Mouse (Mus musculus): ENCODE data around the gene Emilin1. TPM values are rescaled to one million over a fixed set of nuclear protein-coding genes. Genes with fewer than 3 reads are reported as not detected.

Emilin1 gene
- polyA plus RNA-seq, 1 experiment from 2014 or later, result 30.3 TPM

- ATAC-seq (ENCODE audit: low FRiP score) (peak; percentile 31; the same call in 1 of the 2 replicates), DNase-seq (ENCODE audit: low spot score, missing footprints) (no peak)
- Histone ChIP-seq H3K27me3 (ENCODE audit: control insufficient read depth, insufficient read depth, low read length) (no peaks in the 10 kb centered on the region), H3K36me3 (ENCODE audit: control insufficient read depth, insufficient read depth, low read length) (peaks cover 7% of the 10 kb centered on the region; the same call in 1 of the 2 replicates), H3K27ac (ENCODE audit: low read depth, low read length) (peak overlapping the region; percentile 84), H3K9me3 (ENCODE audit: control insufficient read depth, low read length) (no peaks in the 10 kb centered on the region), H3K4me1 (ENCODE audit: control insufficient read depth, insufficient read depth, low read length) (peaks cover 13% of the 10 kb centered on the region), H3K9ac (ENCODE audit: low read length) (peak overlapping the region; percentile 89), H3K4me3 (ENCODE audit: low read depth, low read length) (peak overlapping the region; percentile 81), H3K4me2 (peak overlapping the region; percentile 84)
- 3% methylated on average over 25 of the region's 42 CpGs for WGBS
Observed at GRCm38 (mm10) chr5:30889088-30889754, 24.0 kb upstream of the Emilin1 start.

DNA sequence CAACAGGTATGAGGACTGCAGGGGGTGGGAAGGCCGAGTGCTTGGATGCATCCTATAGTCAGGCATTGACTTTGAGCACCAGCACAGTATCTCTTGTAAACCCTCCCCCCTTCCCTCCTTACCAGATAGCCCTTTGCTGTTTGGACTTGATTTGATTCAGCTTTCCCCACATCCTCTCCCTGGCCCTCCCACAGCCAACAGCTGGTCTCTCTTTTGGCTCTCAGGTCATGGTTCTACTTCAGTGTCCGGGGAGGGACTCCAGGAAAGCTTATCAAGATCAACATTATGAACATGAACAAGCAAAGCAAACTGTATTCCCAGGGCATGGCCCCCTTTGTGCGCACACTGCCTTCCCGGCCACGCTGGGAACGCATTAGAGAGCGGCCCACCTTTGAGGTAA is 22.8 kb upstream of the Emilin1 start:
- Histone ChIP-seq H3K36me3 (ENCODE audit: control insufficient read depth, insufficient read depth, low read length) (peaks cover 13% of the 10 kb centered on the region; the same call in 1 of the 2 replicates), H3K4me2 (peak overlapping the region; percentile 84; the same call in 1 of the 2 replicates), H3K27ac (ENCODE audit: low read depth, low read length) (no peak overlapping the region), H3K9me3 (ENCODE audit: control insufficient read depth, low read length) (no peaks in the 10 kb centered on the region), H3K4me1 (ENCODE audit: control insufficient read depth, insufficient read depth, low read length) (peaks cover 13% of the 10 kb centered on the region), H3K27me3 (ENCODE audit: control insufficient read depth, insufficient read depth, low read length) (no peaks in the 10 kb centered on the region), H3K4me3 (ENCODE audit: low read depth, low read length) (no peak overlapping the region; the same call in 1 of the 2 replicates), H3K9ac (ENCODE audit: low read length) (no peak overlapping the region; the same call in 1 of the 2 replicates)
- ATAC-seq (ENCODE audit: low FRiP score) (no peak), DNase-seq (ENCODE audit: low spot score, missing footprints) (no peak)
- WGBS, result 84% methylated on average over 7 of the region's 7 CpGs

GRCm38 (mm10) chr5:30901860-30902259 is 11.3 kb upstream of the Emilin1 start:
- Histone ChIP-seq H3K36me3 (ENCODE audit: control insufficient read depth, insufficient read depth, low read length) (peaks cover 7% of the 10 kb centered on the region; the same call in 1 of the 2 replicates), H3K27me3 (ENCODE audit: control insufficient read depth, insufficient read depth, low read length) (no peaks in the 10 kb centered on the region), H3K4me3 (ENCODE audit: low read depth, low read length) (no peak overlapping the region), H3K4me1 (ENCODE audit: control insufficient read depth, insufficient read depth, low read length) (peaks cover 3% of the 10 kb centered on the region), H3K4me2 (no peak overlapping the region), H3K9ac (ENCODE audit: low read length) (no peak overlapping the region), H3K9me3 (ENCODE audit: control insufficient read depth, low read length) (no peaks in the 10 kb centered on the region), H3K27ac (ENCODE audit: low read depth, low read length) (no peak overlapping the region)
- 95% methylated on average over 5 of the region's 5 CpGs for WGBS
- ATAC-seq (ENCODE audit: low FRiP score), result no peak
- DNase-seq (ENCODE audit: low spot score, missing footprints), result no peak

- no peaks in the 10 kb centered on the region for H3K36me3 ChIP-seq (ENCODE audit: control insufficient read depth, insufficient read depth, low read length)
- peak; percentile 100 for DNase-seq (ENCODE audit: low spot score, missing footprints)
- no peaks in the 10 kb centered on the region for H3K27me3 ChIP-seq (ENCODE audit: control insufficient read depth, insufficient read depth, low read length)
- H3K4me1 ChIP-seq (ENCODE audit: control insufficient read depth, insufficient read depth, low read length), result peaks cover 12% of the 10 kb centered on the region
- H3K4me3 ChIP-seq (ENCODE audit: low read depth, low read length), result peak within 1 kb of the TSS; percentile 81
- peak; percentile 96 for ATAC-seq (ENCODE audit: low FRiP score)
- under 1% methylated on average over 55 of the region's 58 CpGs for WGBS
- H3K4me2 ChIP-seq, result peak within 1 kb of the TSS; percentile 97
- H3K27ac ChIP-seq (ENCODE audit: low read depth, low read length), result peak within 1 kb of the TSS; percentile 40; the same call in 1 of the 2 replicates
- peak within 1 kb of the TSS; percentile 82 for H3K9ac ChIP-seq (ENCODE audit: low read length)
- no peaks in the 10 kb centered on the region for H3K9me3 ChIP-seq (ENCODE audit: control insufficient read depth, low read length)
Observed at GRCm38 (mm10) chr5:30907413-30908059, 5.7 kb upstream of the Emilin1 start, which contains the start of gene Ost4. Gene Ost4 (minus strand): TSS chr5:30907788.

- H3K36me3 ChIP-seq (ENCODE audit: control insufficient read depth, insufficient read depth, low read length), result no peaks in the 10 kb centered on the region
- no peak overlapping the region; the same call in 1 of the 2 replicates for H3K4me3 ChIP-seq (ENCODE audit: low read depth, low read length)
- H3K4me1 ChIP-seq (ENCODE audit: control insufficient read depth, insufficient read depth, low read length), result peaks cover 21% of the 10 kb centered on the region
- no peak for DNase-seq (ENCODE audit: low spot score, missing footprints)
- peak overlapping the region; percentile 82; the same call in 1 of the 2 replicates for H3K9ac ChIP-seq (ENCODE audit: low read length)
- peak overlapping the region; percentile 97; the same call in 1 of the 2 replicates for H3K4me2 ChIP-seq
- no peak overlapping the region for H3K27ac ChIP-seq (ENCODE audit: low read depth, low read length)
- no peaks in the 10 kb centered on the region for H3K9me3 ChIP-seq (ENCODE audit: control insufficient read depth, low read length)
- no peaks in the 10 kb centered on the region for H3K27me3 ChIP-seq (ENCODE audit: control insufficient read depth, insufficient read depth, low read length)
- ATAC-seq (ENCODE audit: low FRiP score), result no peak
- WGBS, result 52% methylated on average over 13 of the region's 13 CpGs
Observed at GRCm38 (mm10) chr5:30908426-30909299, 4.5 kb upstream of the Emilin1 start.

- no peak overlapping the region for H3K27ac ChIP-seq (ENCODE audit: low read depth, low read length)
Observed at GRCm38 (mm10) chr5:30909300-30909659, 3.9 kb upstream of the Emilin1 start.

GRCm38 (mm10) chr5:30909863-30910262 is 3.3 kb upstream of the Emilin1 start:
- DNase-seq (ENCODE audit: low spot score, missing footprints), result no peak
- WGBS, result 89% methylated on average over 7 of the region's 7 CpGs
- ATAC-seq (ENCODE audit: low FRiP score), result no peak
- H3K27ac ChIP-seq (ENCODE audit: low read depth, low read length), result no peak overlapping the region
- no peak overlapping the region for H3K4me2 ChIP-seq
- no peaks in the 10 kb centered on the region for H3K36me3 ChIP-seq (ENCODE audit: control insufficient read depth, insufficient read depth, low read length)
- H3K27me3 ChIP-seq (ENCODE audit: control insufficient read depth, insufficient read depth, low read length), result no peaks in the 10 kb centered on the region
- H3K4me3 ChIP-seq (ENCODE audit: low read depth, low read length), result no peak overlapping the region
- no peaks in the 10 kb centered on the region for H3K9me3 ChIP-seq (ENCODE audit: control insufficient read depth, low read length)
- H3K9ac ChIP-seq (ENCODE audit: low read length), result no peak overlapping the region
- H3K4me1 ChIP-seq (ENCODE audit: control insufficient read depth, insufficient read depth, low read length), result peaks cover 23% of the 10 kb centered on the region

More at GRCm38 (mm10) chr5:30909300-30909659, 3.9 kb upstream of the Emilin1 start:
- H3K9me3 ChIP-seq (ENCODE audit: control insufficient read depth, low read length), result no peaks in the 10 kb centered on the region
- no peak overlapping the region for H3K4me2 ChIP-seq
- ATAC-seq (ENCODE audit: low FRiP score) (no peak), DNase-seq (ENCODE audit: low spot score, missing footprints) (no peak)
- no peak overlapping the region for H3K4me3 ChIP-seq (ENCODE audit: low read depth, low read length)
- no peaks in the 10 kb centered on the region for H3K36me3 ChIP-seq (ENCODE audit: control insufficient read depth, insufficient read depth, low read length)
- no peak overlapping the region for H3K9ac ChIP-seq (ENCODE audit: low read length)
- WGBS, result 60% methylated on average over 7 of the region's 7 CpGs
- peaks cover 23% of the 10 kb centered on the region for H3K4me1 ChIP-seq (ENCODE audit: control insufficient read depth, insufficient read depth, low read length)
- no peaks in the 10 kb centered on the region for H3K27me3 ChIP-seq (ENCODE audit: control insufficient read depth, insufficient read depth, low read length)

DNA sequence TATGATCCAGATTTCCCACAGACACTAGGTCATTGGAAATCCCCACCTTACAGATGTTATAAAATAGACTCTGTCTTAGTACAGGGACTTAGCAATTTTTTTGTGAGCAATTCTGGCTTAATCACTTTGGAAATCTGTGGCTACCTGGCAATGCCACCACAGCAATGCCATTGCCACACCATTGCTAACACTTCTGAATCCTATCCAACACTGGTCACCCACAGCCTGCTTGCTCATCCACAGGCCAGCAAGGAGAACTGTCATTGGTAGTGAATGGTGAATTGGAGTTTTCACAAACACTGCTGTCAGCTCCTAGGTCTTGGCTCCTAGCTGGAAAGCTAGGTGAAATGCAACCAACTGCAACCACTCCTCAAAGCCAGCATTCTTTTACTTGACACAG is 2.7 kb upstream of the Emilin1 start:
- H3K4me1 ChIP-seq (ENCODE audit: control insufficient read depth, insufficient read depth, low read length), result peaks cover 24% of the 10 kb centered on the region

More for the DNA sequence above, 2.7 kb upstream of the Emilin1 start:
- Histone ChIP-seq H3K4me2 (no peak overlapping the region), H3K27ac (ENCODE audit: low read depth, low read length) (no peak overlapping the region), H3K9me3 (ENCODE audit: control insufficient read depth, low read length) (no peaks in the 10 kb centered on the region), H3K9ac (ENCODE audit: low read length) (no peak overlapping the region), H3K27me3 (ENCODE audit: control insufficient read depth, insufficient read depth, low read length) (no peaks in the 10 kb centered on the region), H3K36me3 (ENCODE audit: control insufficient read depth, insufficient read depth, low read length) (no peaks in the 10 kb centered on the region), H3K4me3 (ENCODE audit: low read depth, low read length) (no peak overlapping the region)
- DNase-seq (ENCODE audit: low spot score, missing footprints) (no peak), ATAC-seq (ENCODE audit: low FRiP score) (no peak)

Measured in midbrain, embryonic 11.5 days (tissue).